Mouse (Mus musculus): ENCODE measurements around the gene Nceh1.
"Not testable (repeated sequence)": the region's sequence is repeated elsewhere in the genome, so short reads cannot be mapped to it uniquely, and the experiment has no call there.

The Nceh1 gene

DNA sequence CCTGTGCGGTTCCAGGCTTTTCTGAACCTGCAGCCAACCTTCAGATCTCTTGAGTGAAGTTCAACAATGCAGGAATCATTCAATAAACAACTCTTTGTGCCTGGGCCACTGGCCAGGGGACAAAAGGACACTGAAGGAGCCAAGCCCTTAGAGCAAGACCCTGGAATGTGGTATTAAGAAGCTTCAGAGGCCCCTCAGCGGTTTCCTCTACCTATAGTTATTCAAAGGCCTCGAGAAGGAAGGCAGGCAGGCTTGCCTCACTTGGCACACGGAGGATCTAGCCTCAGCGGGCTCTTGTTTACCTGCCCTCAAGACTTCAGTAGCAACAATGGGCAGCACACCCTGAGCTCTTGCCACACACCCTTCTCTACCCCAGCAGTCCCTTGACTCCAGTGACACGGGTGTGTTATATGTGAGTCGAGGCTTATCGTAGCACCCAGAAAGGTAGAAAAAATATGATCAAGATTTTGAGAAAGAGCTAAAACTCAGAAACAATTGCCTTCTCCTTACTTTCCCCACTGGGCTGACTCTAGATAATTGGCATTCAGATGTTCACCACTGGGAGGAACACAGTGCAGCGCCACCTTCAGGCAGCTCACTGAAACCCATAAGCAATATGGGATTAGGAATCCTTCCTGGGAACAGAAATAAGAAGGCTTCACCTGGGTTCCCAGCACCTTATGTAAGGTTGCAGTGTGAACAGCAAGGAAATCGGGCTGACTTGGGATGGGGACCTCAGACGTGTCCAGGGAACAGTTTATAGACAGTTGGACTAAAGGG lies 46.0 kb downstream of the Nceh1 start:
- in situ Hi-C loops (cut with MboI) = no loop called here

DNA sequence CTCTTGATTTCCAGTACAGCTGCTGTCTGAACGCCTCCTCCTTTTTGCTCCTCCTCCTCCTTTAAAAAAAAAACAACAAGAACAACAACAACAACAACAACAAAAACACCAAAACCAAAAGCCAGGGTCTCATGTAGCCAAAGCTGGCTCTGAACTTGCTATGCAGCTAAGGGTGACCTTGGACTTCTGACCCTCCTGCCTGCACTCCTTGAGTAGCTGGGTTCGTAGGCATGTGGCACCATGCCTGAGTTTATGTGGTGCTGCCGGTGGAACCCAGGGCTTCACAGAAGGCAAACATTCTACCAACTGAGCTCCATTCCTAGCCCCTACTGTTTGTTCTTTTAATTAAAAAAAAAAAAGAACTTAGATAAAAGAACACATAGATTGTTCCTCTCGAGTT lies 50.6 kb downstream of the Nceh1 start:
- in situ Hi-C loops (cut with MboI) = no loop called here

DNA sequence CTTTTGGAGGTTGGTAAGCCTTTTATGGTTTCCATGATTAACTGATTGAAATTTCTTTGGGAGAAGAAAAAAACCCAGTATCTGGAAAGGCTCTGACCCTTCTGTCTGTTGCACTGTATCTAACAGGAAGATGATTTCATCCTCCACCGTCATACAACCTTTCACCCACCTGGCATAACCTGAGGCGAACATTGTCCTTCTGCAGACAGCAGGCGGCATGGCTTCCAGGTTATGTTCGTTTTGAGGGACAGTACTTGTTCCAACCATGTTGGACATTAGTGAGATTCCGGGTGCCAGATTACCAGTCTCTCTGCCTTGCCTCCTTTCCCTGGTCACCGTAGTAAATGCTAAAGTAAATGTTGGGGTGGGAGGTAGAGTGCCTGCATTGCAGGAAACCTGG lies 51.1 kb downstream of the Nceh1 start:
- in situ Hi-C loops (cut with MboI) = no loop called here

DNA sequence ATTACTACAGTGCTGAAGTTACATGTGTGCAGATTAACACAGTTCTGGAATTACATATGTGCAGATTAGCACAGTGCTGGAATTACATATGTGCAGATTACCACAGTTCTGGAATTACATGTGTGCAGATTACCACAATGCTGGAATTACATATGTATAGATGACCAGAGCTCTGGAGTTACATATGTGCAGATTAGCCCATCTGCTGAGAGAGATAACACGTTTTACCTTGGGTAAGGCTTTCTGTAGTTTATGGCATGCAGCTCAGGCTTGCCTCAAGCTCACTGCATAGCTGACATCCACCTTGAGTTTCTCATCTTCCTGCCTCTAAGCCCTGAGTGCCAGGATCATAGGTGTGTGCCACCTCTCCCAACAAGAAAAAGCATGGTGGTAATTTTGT lies 52.2 kb downstream of the Nceh1 start:
- in situ Hi-C loops (cut with MboI) = no loop called here

DNA sequence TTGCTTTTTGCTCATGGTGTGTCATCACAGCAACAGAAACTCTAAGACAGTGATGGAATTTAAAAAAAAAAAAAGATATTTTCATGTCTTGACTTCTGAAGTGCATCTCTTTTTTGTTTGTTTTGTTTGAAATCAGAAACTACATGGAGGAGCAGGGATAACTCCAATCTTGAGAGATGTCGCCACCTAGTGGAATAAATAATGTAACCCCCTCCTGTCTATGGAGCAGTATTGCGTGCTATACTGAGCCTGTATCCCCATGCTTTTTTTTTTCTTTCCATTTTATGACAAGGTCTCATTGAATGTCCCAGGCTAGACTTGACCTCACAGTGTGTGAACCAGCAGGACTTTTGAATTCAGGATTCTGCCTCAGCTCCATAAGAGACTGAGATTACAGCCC lies 54.5 kb downstream of the Nceh1 start:
- in situ Hi-C loops (cut with MboI) = no loop called here

DNA sequence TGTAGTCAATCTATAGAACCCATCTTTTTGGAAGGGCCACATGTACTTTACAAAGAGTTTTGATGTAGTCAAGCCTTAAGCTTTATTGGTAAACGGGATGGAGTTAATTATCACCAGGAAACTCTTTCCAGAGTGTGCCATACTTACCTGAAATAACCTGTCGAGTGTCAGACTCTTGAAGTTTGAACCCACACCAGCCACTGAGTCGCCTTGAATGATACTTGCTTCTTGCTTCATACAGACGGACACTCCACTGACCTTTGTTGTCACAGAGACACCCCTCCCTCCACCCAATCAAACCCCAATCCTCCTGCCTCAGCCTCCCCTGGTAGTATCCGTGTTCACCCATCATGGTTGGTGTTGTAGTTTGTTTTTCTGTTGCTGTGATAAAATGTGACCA lies 55.8 kb downstream of the Nceh1 start:
- in situ Hi-C loops (cut with MboI) = no loop called here

DNA sequence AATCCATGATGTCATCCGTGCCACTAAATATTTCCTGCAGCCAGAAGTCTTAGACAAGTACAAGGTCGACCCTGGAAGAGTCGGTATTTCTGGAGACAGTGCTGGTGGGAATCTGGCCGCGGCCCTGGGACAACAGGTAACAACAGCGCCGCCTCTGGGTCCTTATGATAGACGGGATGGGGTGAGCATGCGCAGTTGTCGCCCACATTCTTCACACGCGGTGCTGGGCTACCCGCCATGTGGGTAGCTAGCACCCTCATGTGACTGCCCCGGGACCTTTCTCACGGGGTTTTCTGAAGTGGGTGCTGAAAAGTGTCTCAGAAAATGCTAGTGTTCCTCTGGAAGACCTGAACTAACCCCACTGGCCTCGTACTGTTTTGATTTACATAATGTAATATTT lies 56.8 kb downstream of the Nceh1 start:
- in situ Hi-C loops (cut with MboI) = no loop called here

DNA sequence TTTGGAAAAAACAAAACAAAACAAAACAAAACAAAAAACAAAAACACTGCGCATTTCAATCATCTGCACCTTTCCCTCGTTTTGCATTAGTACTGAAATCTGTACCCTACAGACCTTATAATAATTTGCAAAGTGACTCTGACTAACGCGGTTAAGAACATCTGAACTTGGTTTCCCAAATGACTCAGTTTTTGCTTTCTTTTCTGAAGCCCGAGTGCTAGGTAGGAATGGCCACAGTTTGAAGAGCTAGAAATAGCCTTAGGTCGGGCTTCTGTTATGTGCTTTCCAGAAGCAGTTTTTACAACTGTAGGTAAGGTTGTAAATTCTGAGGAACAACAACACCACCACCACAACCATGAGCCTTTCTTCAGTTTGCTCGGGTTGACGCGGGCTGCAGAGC lies 59.1 kb downstream of the Nceh1 start:
- in situ Hi-C loops (cut with MboI) = no loop called here

DNA sequence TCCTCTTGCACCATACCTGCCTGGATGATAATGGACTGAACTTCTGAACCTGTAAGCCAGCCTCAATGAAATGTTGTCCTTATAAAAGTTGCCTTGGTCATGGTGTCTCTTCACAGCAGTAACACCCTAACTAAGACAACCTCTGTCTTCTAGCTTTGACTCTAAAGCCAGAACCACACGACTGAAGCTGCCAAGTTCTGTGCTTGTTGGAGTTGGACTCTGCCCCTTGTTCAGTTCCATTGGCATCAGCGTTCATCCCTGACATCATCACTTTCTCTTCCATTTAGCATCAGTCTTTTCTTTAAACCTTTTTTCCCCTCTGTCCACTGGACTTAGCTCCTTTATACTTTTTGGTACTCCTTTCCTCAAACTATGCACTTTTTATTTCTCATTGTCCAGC lies 63.4 kb downstream of the Nceh1 start:
- in situ Hi-C loops (cut with MboI) = no loop called here

DNA sequence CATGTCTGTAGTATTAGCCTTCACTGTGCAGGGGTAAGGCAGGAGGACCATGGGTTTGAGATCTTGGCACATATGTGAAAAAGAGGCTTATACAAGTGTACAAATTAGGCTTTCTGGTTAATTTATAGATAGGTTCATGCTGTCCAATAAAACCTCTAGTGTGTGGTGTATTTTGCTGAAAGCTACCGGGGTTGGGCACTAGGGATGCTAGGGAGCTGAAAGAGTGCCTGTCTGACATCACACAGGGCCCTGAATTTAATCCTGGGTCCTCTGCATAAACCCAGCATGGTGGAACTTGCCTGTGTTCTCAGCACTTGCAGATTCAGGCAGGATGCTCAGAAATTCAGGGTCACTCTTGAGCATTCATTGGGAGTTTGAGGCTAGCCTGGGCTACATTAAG lies 65.0 kb downstream of the Nceh1 start:
- in situ Hi-C loops (cut with MboI) = no loop called here

DNA sequence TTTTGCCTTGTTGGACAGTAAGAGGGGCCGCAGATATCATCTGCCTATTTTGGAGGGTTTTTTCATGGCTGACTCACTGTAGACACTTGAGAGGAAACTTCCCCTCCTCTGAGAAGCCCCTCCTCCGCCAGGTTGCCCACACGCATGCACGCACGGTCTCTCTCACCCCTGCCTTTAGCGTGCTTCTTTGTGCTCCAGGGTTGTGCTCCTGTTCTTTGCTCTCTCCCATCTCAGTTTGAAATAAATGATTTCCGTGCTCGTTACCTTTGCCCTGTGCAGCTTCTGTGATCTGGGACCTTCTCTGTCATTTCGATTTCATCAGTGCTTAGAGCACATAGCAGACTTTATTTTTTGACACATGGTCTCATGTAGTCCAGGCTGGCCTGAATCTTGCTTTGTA lies 66.3 kb downstream of the Nceh1 start:
- in situ Hi-C loops (cut with MboI) = no loop called here

DNA sequence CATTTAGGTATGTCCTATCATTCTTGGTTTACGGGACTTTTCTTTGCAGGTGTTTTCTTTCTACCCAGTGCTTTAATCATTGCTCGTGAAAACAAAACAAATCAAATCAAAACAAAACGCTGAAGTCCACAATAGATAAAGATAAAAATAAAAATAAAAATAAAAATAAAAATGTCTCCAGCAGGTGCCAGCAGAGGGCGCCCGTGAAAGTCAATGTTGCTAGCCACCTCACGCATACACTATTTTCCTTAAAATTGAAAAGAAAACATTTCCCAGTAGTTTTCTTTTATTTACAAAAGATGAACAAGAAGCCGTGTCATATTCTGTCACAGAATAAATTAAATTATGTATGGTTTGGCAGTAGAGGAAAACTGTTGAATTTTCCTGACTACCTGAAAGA lies 68.2 kb downstream of the Nceh1 start:
- in situ Hi-C loops (cut with MboI) = no loop called here

DNA sequence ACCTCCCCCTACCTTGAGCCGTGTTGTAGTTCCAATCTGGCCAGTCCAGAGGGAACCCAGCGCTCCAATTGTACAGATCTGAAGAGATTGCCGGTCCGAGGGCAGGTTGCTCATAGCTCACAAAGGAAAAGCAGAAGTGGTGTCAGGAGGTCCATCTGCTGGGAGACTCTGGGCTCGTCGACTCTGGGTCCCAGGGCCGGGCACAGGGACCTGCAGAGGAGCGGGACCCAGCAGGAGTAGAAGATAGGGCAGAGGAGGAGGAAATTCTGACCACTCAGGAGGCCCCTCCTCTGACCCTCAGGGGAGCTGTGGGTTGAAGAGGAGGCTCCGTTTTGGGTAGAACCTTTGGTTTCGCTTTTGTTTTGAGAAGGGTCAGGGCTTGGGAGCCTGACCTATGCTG lies 75.7 kb downstream of the Nceh1 start:
- in situ Hi-C loops (cut with MboI) = no loop called here

DNA sequence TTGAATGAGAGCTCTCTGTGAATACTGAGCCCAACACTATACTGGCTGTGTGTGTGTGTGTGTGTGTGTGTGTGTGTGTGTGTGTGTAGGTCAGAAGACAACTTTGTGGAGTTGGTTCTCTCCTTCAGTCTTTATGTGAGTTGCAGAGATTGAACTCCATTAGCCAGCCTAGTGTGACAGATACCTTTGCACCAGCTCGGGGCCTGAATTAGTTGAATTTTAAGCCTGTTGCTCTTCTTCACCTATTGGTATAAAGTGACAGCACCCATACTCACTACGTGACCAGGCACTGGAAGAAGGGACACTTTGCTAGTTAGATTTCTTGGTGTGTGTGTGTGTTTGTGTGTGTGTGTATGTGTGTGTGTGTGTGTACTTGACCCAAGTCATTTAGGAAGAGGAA lies 77.6 kb downstream of the Nceh1 start:
- in situ Hi-C loops (cut with MboI) = no loop called here

DNA sequence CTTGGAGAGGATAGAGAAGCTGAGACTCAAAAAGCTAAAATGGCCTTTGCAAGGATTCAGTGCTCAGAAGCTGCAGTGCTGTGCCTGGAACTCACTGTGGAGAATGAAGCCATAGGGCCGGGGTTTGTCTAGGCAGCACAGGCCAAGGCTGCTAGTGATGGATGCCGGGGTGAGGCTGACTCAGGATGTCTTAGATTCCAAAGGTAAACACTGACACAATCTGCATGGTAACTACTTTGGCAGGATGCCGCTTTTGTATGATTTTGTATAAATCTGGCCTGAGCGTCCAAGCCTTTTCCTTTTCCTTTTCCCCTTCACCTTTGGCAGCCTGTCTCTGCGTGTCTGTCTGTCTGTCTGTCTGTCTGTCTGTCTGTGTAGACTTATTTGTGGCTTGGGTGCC lies 84.6 kb downstream of the Nceh1 start:
- in situ Hi-C loops (cut with MboI) = no loop called here

DNA sequence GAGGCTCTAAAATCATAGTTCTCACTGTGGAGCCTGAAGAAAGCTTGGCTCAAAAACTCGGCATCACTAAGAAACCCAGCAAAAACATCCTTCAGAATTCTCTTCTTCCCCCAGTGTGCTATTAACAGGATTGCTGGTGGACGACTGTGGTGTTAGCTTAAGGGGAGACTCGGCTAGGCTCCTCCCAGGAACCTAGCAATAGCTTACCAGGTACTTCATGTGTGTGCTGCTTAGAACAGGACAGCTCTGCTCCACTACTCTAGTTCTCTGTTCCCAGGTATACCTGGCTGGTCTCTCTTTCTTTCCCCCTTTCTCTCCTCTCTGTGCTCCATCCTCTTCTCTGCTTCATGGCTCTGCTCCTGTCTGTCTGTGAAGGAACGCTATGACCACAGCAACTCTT lies 85.1 kb downstream of the Nceh1 start:
- in situ Hi-C loops (cut with MboI) = no loop called here

DNA sequence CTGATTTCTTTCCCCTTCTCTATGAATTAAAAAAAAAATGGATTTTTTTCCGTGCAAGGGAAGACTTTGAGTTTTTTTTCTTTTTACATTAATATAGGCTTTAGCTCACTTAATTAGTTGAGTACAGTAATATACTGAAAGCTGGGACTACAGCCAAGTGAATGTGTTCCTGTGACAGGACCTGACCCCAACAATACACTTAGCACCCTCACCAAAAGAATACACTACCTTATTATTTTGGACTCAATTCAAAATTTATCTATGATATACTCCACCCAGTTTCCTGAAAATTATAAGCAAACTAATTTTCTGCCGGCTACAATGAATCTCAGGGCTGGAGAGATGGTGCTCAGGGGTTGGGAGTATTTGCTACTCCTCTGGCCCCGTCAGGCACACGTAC lies 86.4 kb downstream of the Nceh1 start:
- in situ Hi-C loops (cut with MboI) = no loop called here

DNA sequence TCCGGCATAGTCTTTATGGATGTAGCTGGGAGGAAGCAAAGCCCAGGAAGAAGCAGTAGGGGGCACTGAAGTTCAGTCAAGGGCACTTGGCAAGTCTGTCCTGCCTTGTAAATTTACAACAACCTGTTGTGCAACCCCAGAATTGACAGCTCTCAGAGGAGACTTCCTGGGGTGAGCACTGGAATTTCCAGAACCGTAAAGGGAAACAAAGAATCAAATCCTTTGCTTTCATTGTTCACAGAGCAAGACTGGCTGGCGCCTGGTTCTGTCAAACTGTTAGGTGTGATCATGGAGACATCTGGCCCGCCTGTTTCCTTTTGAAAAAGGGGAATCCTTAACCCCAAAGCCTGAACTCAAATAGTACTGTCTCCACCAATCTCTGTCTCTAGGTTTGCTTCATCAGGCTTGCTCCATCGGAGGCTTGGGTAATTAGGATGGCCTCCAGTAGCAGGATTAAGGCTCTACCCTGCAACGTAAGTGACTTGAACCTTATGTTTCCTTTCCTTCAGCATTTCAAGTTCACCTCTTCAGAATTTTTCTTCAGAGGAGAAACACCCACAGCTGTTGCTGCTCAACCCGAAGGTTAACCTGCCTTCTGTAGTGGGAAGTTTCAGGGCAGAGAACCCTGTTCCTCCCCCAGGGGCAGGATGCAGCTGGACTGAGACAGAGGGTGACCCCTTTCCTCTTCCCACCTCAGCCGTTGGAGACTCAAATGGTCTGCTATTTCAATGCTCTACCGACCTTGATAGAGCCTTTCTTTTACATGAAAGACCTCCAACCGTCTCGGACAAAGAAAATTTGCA lies 87.6 kb downstream of the Nceh1 start:
- in situ Hi-C loops (cut with MboI) = no loop called here

DNA sequence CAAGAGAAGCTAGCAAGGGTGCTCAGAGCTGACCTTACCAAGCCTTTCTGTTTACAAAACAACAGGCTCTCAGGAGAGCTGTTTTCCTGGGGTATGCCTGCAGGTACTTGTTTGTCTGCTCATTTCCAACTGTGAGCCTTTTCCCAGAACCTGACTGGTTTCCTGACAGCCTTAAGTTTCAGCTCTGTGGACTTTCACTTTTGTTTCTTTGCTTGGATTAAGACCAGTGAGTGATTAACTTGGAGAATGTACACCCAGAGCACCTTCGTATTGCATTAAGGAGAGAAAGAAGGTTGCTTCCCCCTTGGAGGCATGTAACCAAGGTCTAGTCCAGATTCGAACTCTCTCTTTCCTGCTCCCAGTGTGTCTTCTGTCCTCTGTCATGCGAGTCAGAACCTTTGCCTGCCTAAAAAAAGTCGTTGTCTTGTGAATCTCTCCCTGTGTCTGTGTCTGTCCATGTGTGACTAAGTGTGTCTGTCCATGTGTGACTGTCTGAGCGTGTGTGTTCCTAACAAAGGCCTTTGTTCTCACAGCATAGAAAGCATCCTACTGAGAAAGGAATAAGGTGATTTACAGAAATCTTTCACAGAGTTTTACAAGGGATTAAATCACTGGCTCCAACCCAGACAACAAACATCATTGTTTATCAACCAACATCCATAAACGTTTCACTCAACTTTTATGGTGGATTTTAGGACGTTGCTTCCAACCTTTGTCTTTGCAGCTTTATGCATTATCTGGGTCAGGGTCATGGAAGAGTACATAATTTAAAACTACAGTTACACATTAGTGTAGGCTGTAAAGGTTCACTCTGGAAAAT lies 90.4 kb downstream of the Nceh1 start:
- in situ Hi-C loops (cut with MboI) = no loop called here

DNA sequence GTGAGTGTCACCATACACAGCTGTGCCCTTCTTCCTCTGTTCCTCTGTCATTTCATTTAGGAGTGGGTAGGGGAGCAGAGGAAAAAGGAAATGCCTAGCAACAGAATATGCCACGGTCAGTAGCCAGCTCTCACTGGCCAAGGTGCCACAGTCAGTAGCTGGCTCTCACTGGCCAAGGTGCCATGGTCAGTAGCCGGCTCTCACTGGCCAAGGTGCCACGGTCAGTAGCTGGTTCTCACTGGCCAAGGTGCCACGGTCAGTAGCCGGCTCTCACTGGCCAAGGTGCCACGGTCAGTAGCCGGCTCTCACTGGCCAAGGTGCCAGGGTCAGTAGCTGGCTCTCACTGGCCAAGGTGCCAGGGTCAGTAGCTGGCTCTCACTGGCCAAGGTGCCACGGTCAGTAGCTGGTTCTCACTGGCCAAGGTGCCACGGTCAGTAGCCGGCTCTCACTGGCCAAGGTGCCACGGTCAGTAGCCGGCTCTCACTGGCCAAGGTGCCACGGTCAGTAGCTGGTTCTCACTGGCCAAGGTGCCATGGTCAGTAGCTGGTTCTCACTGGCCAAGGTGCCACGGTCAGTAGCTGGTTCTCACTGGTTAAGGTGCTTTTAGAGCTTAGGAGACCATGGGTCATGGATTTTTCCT lies 96.6 kb downstream of the Nceh1 start:
- in situ Hi-C loops (cut with MboI) = not testable (repeated sequence)

DNA sequence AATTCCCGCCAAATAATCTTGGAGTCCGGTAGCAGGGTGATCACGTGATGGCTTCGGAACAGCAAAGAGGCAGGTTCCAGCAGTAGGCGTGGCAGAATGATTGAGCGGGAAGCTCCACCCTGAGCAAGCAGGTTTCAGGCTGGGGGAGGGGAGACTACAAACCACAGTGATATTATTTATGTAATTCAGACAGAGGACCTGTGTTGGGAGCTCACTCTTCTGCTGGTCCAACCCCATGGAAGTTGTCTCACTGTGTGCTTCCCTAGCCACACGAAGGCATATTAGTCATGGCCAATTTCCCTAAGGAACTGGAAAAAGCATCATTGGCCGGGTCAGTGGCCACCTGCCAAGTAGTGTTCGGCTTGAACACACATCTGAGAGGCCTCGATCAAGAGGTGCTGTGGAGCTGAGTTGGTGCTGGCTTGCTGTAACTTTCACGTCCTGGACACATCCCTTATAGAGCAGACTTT lies 97.5 kb downstream of the Nceh1 start:
- in situ Hi-C loops (cut with MboI) = no loop called here

DNA sequence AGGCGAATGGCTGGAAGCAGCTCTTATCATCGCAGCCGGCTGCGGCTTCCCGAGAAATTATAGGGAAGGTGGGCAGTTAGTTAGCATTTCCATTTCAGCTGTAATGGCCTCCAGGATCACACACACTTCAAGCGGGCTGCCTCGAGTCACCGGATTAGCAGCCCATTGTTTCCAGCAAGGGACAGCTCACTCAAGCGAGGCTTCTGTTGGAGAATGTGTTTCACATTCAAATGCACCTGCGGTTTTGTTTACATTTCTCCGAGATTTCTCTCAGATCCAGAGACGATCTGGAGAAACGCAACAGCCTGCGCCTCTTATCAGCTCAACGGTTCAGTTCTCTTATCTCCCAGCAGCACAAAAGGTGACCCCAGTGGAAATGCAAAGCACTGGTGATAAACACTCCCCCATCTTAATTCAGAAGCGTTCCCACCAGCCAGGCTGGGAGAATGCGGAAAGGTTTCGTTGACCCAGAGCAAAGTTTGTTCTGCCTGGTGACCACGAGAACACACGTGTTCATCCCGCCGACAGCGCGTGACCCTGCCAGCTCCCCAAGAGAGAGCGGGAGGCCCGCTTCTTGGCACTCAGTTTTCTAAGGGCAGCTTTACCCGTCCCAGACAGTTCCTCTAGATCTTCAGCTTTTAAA lies 100.4 kb downstream of the Nceh1 start:
- in situ Hi-C loops (cut with MboI) = no loop called here

Measured in mature B cell (primary cell).